Mouse (Mus musculus) ES-Bruce4 (cell line): Measurements from ENCODE around the gene Vps37c. TPM values are rescaled to one million over a fixed set of nuclear protein-coding genes. Genes with fewer than 3 reads are reported as not detected.

Experiments used
- H3K27ac ChIP-seq: 2 replicates; pipeline ENCODE4 v1.5.1; 2012; ENCODE audit warnings: low read length, inconsistent platforms; ENCODE audit not compliant: insufficient read depth
- H3K27me3 ChIP-seq: 2 replicates; pipeline ENCODE4 v1.6.1; 2012; ENCODE audit warnings: mild to moderate bottlenecking, low read length, inconsistent platforms; ENCODE audit not compliant: control insufficient read depth, poor library complexity, insufficient read depth, severe bottlenecking
- H3K36me3 ChIP-seq: 2 replicates; pipeline ENCODE4 v1.6.1; 2012; ENCODE audit warnings: inconsistent platforms, mild to moderate bottlenecking, low read length, moderate library complexity; ENCODE audit not compliant: control insufficient read depth, poor library complexity, insufficient read depth, severe bottlenecking
- H3K4me1 ChIP-seq: one replicate; pipeline ENCODE4 v1.8.1; 2011; ENCODE audit warnings: low read length; ENCODE audit not compliant: control insufficient read depth, insufficient read depth
- H3K4me3 ChIP-seq: 2 replicates; pipeline ENCODE4 v1.5.1; 2011; ENCODE audit warnings: low read depth, mild to moderate bottlenecking, low read length
- H3K9ac ChIP-seq: 2 replicates; pipeline ENCODE4 v1.6.1; 2012; ENCODE audit warnings: low read depth, mild to moderate bottlenecking, inconsistent platforms; ENCODE audit not compliant: poor library complexity, severe bottlenecking
- H3K9me3 ChIP-seq: replicated peaks from 2 replicates; pipeline ENCODE4 v1.6.1; 2012; ENCODE audit warnings: mild to moderate bottlenecking, low read length, inconsistent platforms; ENCODE audit not compliant: control insufficient read depth, poor library complexity, insufficient read depth, severe bottlenecking
- CTCF ChIP-seq: IDR thresholded peaks from one replicate; pipeline ENCODE4 v1.8.1; 2011; ENCODE audit warnings: low read depth, low read length
- EP300 ChIP-seq: IDR thresholded peaks from 2 replicates; pipeline ENCODE4 v1.6.1; 2011; ENCODE audit warnings: low read depth, low read length; ENCODE audit not compliant: insufficient read depth
- POLR2A ChIP-seq: IDR thresholded peaks from one replicate; pipeline ENCODE4 v1.8.1; 2011; ENCODE audit warnings: low read length; ENCODE audit not compliant: insufficient read depth
- polyA plus RNA-seq: library from polyadenylated mRNA; stranded (reverse); fragments of >200 nt; gene quantifications from 2 replicates; pipeline ENCODE4 v1.2.4, GENCODE M21; 2011; ENCODE audit warnings: low read depth; ENCODE audit not compliant: missing spikeins, insufficient read depth, insufficient read length

Gene Vps37c
- polyA plus RNA-seq, 1 experiment = 11.5 TPM

DNA sequence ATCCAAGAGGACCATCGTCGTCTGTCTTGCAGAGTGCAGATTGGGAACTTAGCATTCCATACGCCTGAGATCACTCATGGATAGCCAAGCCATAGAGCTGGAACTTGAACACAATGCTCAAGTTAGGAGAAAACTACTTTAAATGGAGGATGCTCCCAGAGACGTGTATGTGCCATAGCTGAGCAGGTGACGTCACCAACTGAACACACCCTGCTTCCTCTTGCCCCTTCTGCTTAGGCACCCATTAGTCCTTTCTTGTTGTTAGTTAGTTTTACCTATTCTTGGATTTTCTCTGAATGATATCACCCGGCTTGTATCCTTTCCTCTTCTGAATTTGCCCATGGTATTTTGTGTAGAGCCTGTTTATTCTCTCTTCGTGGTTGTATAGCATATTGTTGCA is 58.6 kb downstream of the Vps37c start:
- H3K9me3 ChIP-seq = no peaks in the 10 kb centered on the region
- H3K36me3 ChIP-seq = no peaks in the 10 kb centered on the region
- no peak overlapping the region for H3K4me3 ChIP-seq
- H3K27ac ChIP-seq = no peak overlapping the region
- H3K4me1 ChIP-seq = no peaks in the 10 kb centered on the region
- H3K9ac ChIP-seq = no peak overlapping the region
- H3K27me3 ChIP-seq = no peaks in the 10 kb centered on the region
- TF ChIP-seq EP300 (no peak), POLR2A (no peak), CTCF (no peak)

GRCm38 (mm10) chr19:10747718-10748117 is 59.2 kb downstream of the Vps37c start:
- Histone ChIP-seq H3K27ac (no peak overlapping the region), H3K4me3 (no peak overlapping the region)
- TF ChIP-seq CTCF (no peak), POLR2A (no peak), EP300 (no peak)

DNA sequence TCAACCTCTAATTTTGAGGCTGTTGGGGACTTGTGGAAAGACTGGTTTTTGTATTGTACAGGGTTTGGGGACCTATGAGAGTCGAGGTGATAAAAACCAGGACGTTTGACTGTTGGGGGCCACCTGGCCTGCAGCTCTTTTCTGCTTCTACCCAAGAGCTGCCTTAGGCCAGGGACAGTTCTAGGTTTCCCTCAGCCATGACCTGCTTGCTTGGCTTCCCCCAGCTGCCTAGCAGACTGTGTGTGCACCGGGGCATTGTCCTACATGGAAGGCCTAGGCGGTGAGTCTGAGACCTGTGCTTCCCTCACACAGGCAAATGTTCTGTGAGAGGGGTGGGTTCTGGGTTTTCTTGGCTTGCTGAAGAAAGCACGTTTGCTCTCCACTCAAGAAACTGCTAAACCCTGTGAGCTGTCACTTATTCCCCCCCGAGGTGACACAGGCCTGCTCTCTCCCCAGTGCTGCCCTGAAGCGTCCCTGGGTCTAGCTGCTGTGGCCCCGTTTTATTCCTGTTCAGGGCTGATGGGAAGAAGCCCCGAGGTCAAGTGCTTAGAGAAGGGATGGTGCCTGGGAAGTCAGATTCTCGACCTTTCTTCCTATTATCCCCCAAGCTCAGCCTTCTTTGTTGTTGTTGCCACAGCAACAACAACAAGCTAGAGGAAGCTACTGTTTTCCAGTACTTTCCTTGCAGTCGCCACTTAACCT is 60.0 kb downstream of the Vps37c start:
- Histone ChIP-seq H3K9me3 (no peaks in the 10 kb centered on the region), H3K27me3 (no peaks in the 10 kb centered on the region), H3K36me3 (no peaks in the 10 kb centered on the region), H3K9ac (no peak overlapping the region), H3K4me3 (no peak overlapping the region), H3K27ac (no peak overlapping the region), H3K4me1 (no peaks in the 10 kb centered on the region)
- no peak for TF ChIP-seq CTCF
- no peak for TF ChIP-seq EP300
- TF ChIP-seq POLR2A = no peak

More at GRCm38 (mm10) chr19:10747718-10748117, 59.2 kb downstream of the Vps37c start:
- no peak overlapping the region for H3K9ac ChIP-seq
- no peaks in the 10 kb centered on the region for H3K4me1 ChIP-seq
- H3K36me3 ChIP-seq = no peaks in the 10 kb centered on the region
- H3K9me3 ChIP-seq = no peaks in the 10 kb centered on the region
- H3K27me3 ChIP-seq = no peaks in the 10 kb centered on the region

DNA sequence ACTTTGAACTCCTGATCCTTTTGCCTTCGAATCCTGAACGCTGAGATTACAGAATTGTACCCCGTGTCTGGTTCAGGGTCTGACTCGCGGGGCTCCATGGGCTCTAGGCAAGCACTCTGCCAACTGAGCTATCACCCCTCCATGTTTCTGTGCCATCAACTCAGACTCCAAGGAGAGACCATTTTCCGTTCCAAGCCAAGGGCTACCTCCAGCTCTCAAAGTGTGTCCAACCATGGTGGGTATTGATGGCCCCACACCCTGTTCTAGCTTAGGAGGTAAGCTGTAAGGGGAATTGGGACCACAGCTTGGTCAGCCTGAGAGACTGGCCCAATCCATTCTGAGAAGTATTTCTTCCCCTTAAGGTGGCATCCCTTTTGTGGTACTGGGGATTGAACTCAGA is 60.8 kb downstream of the Vps37c start:
- Histone ChIP-seq H3K27me3 (no peaks in the 10 kb centered on the region), H3K4me3 (no peak overlapping the region), H3K9ac (no peak overlapping the region), H3K36me3 (no peaks in the 10 kb centered on the region), H3K27ac (no peak overlapping the region), H3K4me1 (no peaks in the 10 kb centered on the region), H3K9me3 (no peaks in the 10 kb centered on the region)
- no peak for TF ChIP-seq CTCF
- no peak for TF ChIP-seq EP300
- TF ChIP-seq POLR2A = no peak

- no peaks in the 10 kb centered on the region for H3K9me3 ChIP-seq
- no peak for TF ChIP-seq POLR2A
- TF ChIP-seq CTCF = no peak
- H3K9ac ChIP-seq = no peak overlapping the region
Observed at GRCm38 (mm10) chr19:10750161-10750560, 61.6 kb downstream of the Vps37c start.

DNA sequence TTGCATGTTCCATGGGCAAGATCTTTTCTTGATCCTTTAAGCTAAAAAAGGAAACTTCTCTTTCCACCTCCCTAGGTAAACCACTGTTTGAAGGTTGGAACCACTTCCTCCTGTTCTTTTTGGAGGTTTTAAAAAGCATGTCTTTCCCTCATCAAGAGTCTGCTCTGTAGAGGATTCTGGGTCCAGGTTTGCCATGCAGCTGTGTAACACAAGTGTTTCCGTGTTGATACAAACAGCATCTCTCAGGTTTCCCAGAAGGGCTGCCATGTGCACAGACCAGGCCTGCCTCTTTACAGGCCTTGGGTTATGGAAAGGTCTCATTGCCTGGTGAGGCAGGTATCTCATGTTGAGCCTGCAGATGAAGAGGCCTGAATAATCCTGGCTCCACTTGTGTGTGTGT is 63.1 kb downstream of the Vps37c start:
- no peak overlapping the region for H3K27ac ChIP-seq
- H3K9me3 ChIP-seq = no peaks in the 10 kb centered on the region
- TF ChIP-seq EP300 (no peak), POLR2A (no peak), CTCF (no peak)
- no peaks in the 10 kb centered on the region for H3K27me3 ChIP-seq
- H3K36me3 ChIP-seq = no peaks in the 10 kb centered on the region
- H3K4me1 ChIP-seq = no peaks in the 10 kb centered on the region
- H3K9ac ChIP-seq = no peak overlapping the region
- no peak overlapping the region for H3K4me3 ChIP-seq

More at GRCm38 (mm10) chr19:10750161-10750560, 61.6 kb downstream of the Vps37c start:
- Histone ChIP-seq H3K27ac (no peak overlapping the region), H3K36me3 (no peaks in the 10 kb centered on the region), H3K4me1 (no peaks in the 10 kb centered on the region), H3K27me3 (no peaks in the 10 kb centered on the region), H3K4me3 (no peak overlapping the region)
